Mouse (Mus musculus): Measurements from ENCODE around the gene Lmx1a. TPM values are rescaled to one million over a fixed set of nuclear protein-coding genes. Genes with fewer than 3 reads are reported as not detected.

The Lmx1a gene
- total and polyA plus RNA-seq, 3 experiments, result 0.02 TPM; not detected in 2

DNA sequence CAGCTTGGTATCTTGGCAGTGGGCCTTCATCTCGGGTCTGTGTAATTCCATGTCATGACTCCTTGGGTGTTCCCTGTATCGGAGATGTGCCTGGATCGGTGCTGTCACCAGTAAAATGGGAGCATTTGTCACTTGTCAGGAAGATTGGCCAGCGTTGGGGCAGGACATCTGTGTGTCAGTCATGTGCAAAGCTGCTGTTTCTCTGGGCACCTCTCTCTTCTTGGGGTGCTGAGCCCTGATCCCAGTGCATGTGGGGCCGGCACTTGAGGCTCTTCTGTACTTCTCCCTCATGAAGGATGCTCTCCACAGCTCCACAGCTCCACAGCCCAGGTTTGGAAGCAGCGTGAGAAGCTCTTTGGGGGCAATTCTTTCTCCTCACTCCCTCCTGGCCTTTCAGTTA, 10.7 kb downstream of the Lmx1a start:
- Histone ChIP-seq H3K9ac (ENCODE audit: low read depth, low read length) (no peak overlapping the region), H3K4me3 (no peak overlapping the region), H3K27ac (no peak overlapping the region), H3K36me3 (ENCODE audit: control insufficient read depth, insufficient read depth, low read length) (no peaks in the 10 kb centered on the region), H3K27me3 (ENCODE audit: control insufficient read depth, insufficient read depth, low read length) (peaks cover 4% of the 10 kb centered on the region), H3K79me2 (replicated peaks; ENCODE audit: control insufficient read depth, insufficient read depth, low read length) (no peaks in the 10 kb centered on the region), H3K4me1 (ENCODE audit: control insufficient read depth, insufficient read depth, low read length) (no peaks in the 10 kb centered on the region)
- DNase-seq, result no peak
- TF ChIP-seq CTCF (IDR thresholded peaks at IDR 0.05) (no peak), POLR2A (IDR thresholded peaks at IDR 0.05; ENCODE audit: insufficient read depth, low read depth, low read length) (no peak)
- 49% methylated on average over 6 of the region's 6 CpGs for WGBS
- intact Hi-C loops (cut with DNase I), result no loop called here

DNA sequence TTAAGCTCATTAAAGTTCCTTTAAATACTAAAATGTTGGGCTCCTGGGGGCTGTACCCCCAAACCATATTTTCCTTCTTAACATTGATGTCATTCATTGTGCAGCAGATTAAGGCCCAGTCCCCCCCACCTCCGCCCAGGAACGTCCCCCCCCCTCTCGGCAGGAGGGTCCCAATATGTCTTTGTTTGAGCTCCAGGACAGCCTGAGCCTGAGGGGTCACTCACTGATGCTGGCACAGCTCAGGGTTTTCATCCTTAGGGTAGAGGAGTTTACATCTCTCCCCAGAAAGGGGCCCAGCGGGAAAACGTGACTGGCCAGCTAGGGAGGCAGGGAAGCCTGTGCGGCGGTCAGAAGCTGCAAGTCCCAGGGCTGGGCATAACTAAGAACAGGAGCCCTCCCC, 11.2 kb downstream of the Lmx1a start:
- 18% methylated on average over 7 of the region's 7 CpGs for WGBS
- no peaks in the 10 kb centered on the region for H3K4me1 ChIP-seq (ENCODE audit: control insufficient read depth, insufficient read depth, low read length)
- H3K27ac ChIP-seq, result no peak overlapping the region
- no peak overlapping the region for H3K4me3 ChIP-seq
- H3K9ac ChIP-seq (ENCODE audit: low read depth, low read length), result no peak overlapping the region
- no peak for DNase-seq
- H3K79me2 ChIP-seq (replicated peaks; ENCODE audit: control insufficient read depth, insufficient read depth, low read length), result no peaks in the 10 kb centered on the region
- peaks cover 3% of the 10 kb centered on the region for H3K27me3 ChIP-seq (ENCODE audit: control insufficient read depth, insufficient read depth, low read length)
- TF ChIP-seq POLR2A (IDR thresholded peaks at IDR 0.05; ENCODE audit: insufficient read depth, low read depth, low read length), result no peak
- TF ChIP-seq EP300 (IDR thresholded peaks at IDR 0.05; ENCODE audit: insufficient read depth, low read depth, low read length), result no peak
- no peak for TF ChIP-seq CTCF (IDR thresholded peaks at IDR 0.05)
- intact Hi-C loops (cut with DNase I), result no loop called here
- no peaks in the 10 kb centered on the region for H3K36me3 ChIP-seq (ENCODE audit: control insufficient read depth, insufficient read depth, low read length)

DNA sequence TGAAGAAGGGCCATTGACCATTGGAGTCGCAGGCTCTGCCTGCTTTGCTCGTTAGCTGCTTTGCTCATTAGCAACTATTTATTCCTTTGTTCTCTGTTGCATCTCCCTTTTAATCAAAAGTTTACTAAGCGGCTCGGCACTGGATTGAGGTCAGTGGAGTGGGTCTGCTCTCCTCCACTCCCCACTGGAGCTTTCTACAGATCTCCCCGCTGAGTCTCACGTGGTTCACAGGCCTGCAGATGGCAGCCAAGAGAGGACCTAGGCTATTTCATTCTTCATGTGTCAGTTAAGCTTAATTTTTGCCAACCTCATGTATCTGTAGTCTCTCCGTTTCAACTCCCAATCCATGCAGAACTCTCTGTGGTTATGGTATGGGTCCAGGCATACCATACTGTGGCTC, 16.5 kb downstream of the Lmx1a start:
- Histone ChIP-seq H3K9ac (ENCODE audit: low read depth, low read length) (no peak overlapping the region), H3K79me2 (replicated peaks; ENCODE audit: control insufficient read depth, insufficient read depth, low read length) (no peaks in the 10 kb centered on the region), H3K4me1 (ENCODE audit: control insufficient read depth, insufficient read depth, low read length) (no peaks in the 10 kb centered on the region), H3K27me3 (ENCODE audit: control insufficient read depth, insufficient read depth, low read length) (peaks cover 1% of the 10 kb centered on the region; the same call in 1 of the 2 replicates), H3K4me3 (no peak overlapping the region), H3K36me3 (ENCODE audit: control insufficient read depth, insufficient read depth, low read length) (no peaks in the 10 kb centered on the region), H3K27ac (no peak overlapping the region)
- 80% methylated on average over 7 of the region's 7 CpGs for WGBS
- intact Hi-C loops (cut with DNase I), result no loop called here
- no peak for DNase-seq
- TF ChIP-seq EP300 (IDR thresholded peaks at IDR 0.05; ENCODE audit: insufficient read depth, low read depth, low read length) (no peak), CTCF (IDR thresholded peaks at IDR 0.05) (no peak), POLR2A (IDR thresholded peaks at IDR 0.05; ENCODE audit: insufficient read depth, low read depth, low read length) (no peak)

DNA sequence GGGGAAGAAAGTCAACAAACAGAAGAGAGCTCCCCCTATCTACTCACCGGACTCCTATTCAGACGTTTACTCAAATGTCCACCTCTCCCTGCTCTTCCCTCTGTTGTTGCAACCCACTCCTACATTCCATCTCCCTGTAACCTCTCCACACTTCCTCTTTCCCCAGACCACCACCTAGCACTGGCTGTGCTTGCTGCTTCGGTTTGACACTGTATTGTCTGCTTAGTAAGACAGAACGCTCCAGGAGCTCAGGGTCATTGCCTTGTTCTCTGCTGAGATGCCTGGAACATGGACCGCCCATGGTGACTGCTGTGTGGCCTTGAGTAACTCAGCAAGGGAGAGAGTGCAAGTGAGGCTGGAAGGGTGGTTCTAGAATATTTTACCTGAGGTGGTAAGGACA, 19.7 kb downstream of the Lmx1a start:
- no peaks in the 10 kb centered on the region for H3K36me3 ChIP-seq (ENCODE audit: control insufficient read depth, insufficient read depth, low read length)
- H3K27me3 ChIP-seq (ENCODE audit: control insufficient read depth, insufficient read depth, low read length), result no peaks in the 10 kb centered on the region
- TF ChIP-seq POLR2A (IDR thresholded peaks at IDR 0.05; ENCODE audit: insufficient read depth, low read depth, low read length) (no peak), EP300 (IDR thresholded peaks at IDR 0.05; ENCODE audit: insufficient read depth, low read depth, low read length) (no peak), CTCF (IDR thresholded peaks at IDR 0.05) (no peak)
- H3K27ac ChIP-seq, result no peak overlapping the region
- H3K4me1 ChIP-seq (ENCODE audit: control insufficient read depth, insufficient read depth, low read length), result no peaks in the 10 kb centered on the region
- H3K79me2 ChIP-seq (replicated peaks; ENCODE audit: control insufficient read depth, insufficient read depth, low read length), result no peaks in the 10 kb centered on the region
- no peak overlapping the region for H3K9ac ChIP-seq (ENCODE audit: low read depth, low read length)
- DNase-seq, result no peak
- intact Hi-C loops (cut with DNase I), result no loop called here
- H3K4me3 ChIP-seq, result no peak overlapping the region
- 47% methylated on average over 5 of the region's 5 CpGs for WGBS

DNA sequence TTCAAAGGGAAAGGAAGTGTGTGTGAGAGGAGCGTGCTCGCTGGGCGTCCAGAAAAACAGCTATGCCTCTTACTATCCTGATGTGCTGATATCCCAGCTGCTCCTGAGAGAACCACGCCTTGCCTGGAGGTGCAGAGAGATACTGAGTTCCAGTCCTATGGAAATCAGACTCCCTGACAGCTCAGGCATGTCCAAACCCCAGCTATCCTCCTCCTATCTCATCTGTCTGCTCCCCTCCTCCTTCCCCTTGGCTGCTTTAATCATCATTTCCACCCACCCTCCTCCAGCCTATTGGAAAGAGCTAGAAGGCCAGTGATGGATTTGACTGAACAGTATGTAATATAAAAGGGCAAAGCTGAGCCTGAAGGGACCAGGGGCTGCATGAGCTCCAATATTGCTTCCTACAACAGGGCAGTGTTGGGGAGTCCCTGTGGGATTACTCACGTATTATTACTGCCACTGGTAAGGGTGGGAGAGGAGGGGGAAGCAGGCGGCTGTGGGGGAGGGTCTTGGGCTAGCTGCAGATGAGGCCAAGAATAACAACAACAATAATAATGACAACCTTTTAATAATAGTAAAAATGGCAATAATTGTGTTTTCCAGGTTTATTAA, 26.8 kb downstream of the Lmx1a start:
- H3K79me2 ChIP-seq (replicated peaks; ENCODE audit: control insufficient read depth, insufficient read depth, low read length), result no peaks in the 10 kb centered on the region
- no peak for TF ChIP-seq POLR2A (IDR thresholded peaks at IDR 0.05; ENCODE audit: insufficient read depth, low read depth, low read length)
- no peak for TF ChIP-seq CTCF (IDR thresholded peaks at IDR 0.05)
- TF ChIP-seq EP300 (IDR thresholded peaks at IDR 0.05; ENCODE audit: insufficient read depth, low read depth, low read length), result no peak
- DNase-seq, result no peak
- WGBS, result 35% methylated on average over 6 of the region's 6 CpGs
- no peak overlapping the region for H3K27ac ChIP-seq
- H3K27me3 ChIP-seq (ENCODE audit: control insufficient read depth, insufficient read depth, low read length), result no peaks in the 10 kb centered on the region; the same call in 1 of the 2 replicates
- no peak overlapping the region for H3K9ac ChIP-seq (ENCODE audit: low read depth, low read length)
- H3K36me3 ChIP-seq (ENCODE audit: control insufficient read depth, insufficient read depth, low read length), result no peaks in the 10 kb centered on the region
- no peaks in the 10 kb centered on the region for H3K4me1 ChIP-seq (ENCODE audit: control insufficient read depth, insufficient read depth, low read length)
- intact Hi-C loops (cut with DNase I), result no loop called here
- H3K4me3 ChIP-seq, result no peak overlapping the region

DNA sequence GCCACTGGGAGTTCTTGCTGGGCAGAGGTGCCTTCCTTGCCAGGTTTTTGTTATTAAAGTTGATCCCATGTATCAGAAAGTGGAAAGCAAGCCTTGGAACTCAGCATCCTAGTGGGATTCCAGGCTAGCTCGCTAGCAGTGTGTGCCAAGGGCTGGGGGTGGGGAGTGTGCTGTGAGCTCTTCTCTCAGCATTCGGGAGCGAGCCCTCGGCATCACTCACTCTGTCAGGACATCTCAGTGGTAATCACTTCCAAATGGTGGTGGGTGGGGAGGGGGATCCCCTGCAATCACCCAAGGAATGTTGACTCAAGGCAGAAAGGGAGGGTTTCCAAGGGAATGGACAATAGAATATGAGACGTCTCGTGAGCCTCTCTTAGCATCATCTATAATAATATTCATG, 45.4 kb downstream of the Lmx1a start:
- H3K27me3 ChIP-seq (ENCODE audit: control insufficient read depth, insufficient read depth, low read length), result no peaks in the 10 kb centered on the region
- H3K9ac ChIP-seq (ENCODE audit: low read depth, low read length), result no peak overlapping the region
- DNase-seq, result no peak
- no peak overlapping the region for H3K4me3 ChIP-seq
- WGBS, result 8% methylated on average over 6 of the region's 6 CpGs
- TF ChIP-seq POLR2A (IDR thresholded peaks at IDR 0.05; ENCODE audit: insufficient read depth, low read depth, low read length) (no peak), CTCF (IDR thresholded peaks at IDR 0.05) (no peak), EP300 (IDR thresholded peaks at IDR 0.05; ENCODE audit: insufficient read depth, low read depth, low read length) (no peak)
- H3K27ac ChIP-seq, result no peak overlapping the region
- H3K36me3 ChIP-seq (ENCODE audit: control insufficient read depth, insufficient read depth, low read length), result no peaks in the 10 kb centered on the region
- H3K4me1 ChIP-seq (ENCODE audit: control insufficient read depth, insufficient read depth, low read length), result no peaks in the 10 kb centered on the region
- intact Hi-C loops (cut with DNase I), result no loop called here
- H3K79me2 ChIP-seq (replicated peaks; ENCODE audit: control insufficient read depth, insufficient read depth, low read length), result no peaks in the 10 kb centered on the region
